Mouse (Mus musculus): Measurements from ENCODE around the gene Ptov1. TPM values are rescaled to one million over a fixed set of nuclear protein-coding genes. Genes with fewer than 3 reads are reported as not detected.

Gene Ptov1
- total and polyA plus RNA-seq, 2 experiments from 2014 or later: 498 to 513 TPM

- 53% methylated on average over 22 of the region's 22 CpGs for WGBS
- Histone ChIP-seq H3K4me3 (ENCODE audit: low read depth, low read length) (no peak overlapping the region), H3K4me2 (ENCODE audit: low read depth) (no peak overlapping the region), H3K27me3 (ENCODE audit: insufficient read depth, low read length) (no peaks in the 10 kb centered on the region), H3K9me3 (ENCODE audit: low read length) (no peaks in the 10 kb centered on the region), H3K36me3 (ENCODE audit: insufficient read depth) (peaks cover 52% of the 10 kb centered on the region), H3K27ac (ENCODE audit: low read depth, low read length) (peak overlapping the region; percentile 29; the same call in 1 of the 2 replicates), H3K4me1 (ENCODE audit: insufficient read depth) (peaks cover 6% of the 10 kb centered on the region), H3K9ac (no peak overlapping the region)
- ATAC-seq (peak; percentile 51), DNase-seq (peak; percentile 75)
- TF ChIP-seq CTCF (IDR thresholded peaks at IDR 0.05; ENCODE audit: low read depth): peak; percentile 89
Observed at GRCm38 (mm10) chr7:44860576-44861428, 8.8 kb downstream of the Ptov1 start.

- H3K27me3 ChIP-seq (ENCODE audit: insufficient read depth, low read length): no peaks in the 10 kb centered on the region
- TF ChIP-seq CTCF (IDR thresholded peaks at IDR 0.05; ENCODE audit: low read depth): no peak
- no peak overlapping the region for H3K27ac ChIP-seq (ENCODE audit: low read depth, low read length)
- H3K4me1 ChIP-seq (ENCODE audit: insufficient read depth): peaks cover 6% of the 10 kb centered on the region
- ATAC-seq (no peak), DNase-seq (no peak)
- H3K36me3 ChIP-seq (ENCODE audit: insufficient read depth): peaks cover 43% of the 10 kb centered on the region
- WGBS: 88% methylated on average over 11 of the region's 11 CpGs
- no peak overlapping the region for H3K9ac ChIP-seq
- H3K4me3 ChIP-seq (ENCODE audit: low read depth, low read length): no peak overlapping the region
- H3K4me2 ChIP-seq (ENCODE audit: low read depth): no peak overlapping the region
- no peaks in the 10 kb centered on the region for H3K9me3 ChIP-seq (ENCODE audit: low read length)
Observed at GRCm38 (mm10) chr7:44859896-44860295, 9.7 kb downstream of the Ptov1 start.

GRCm38 (mm10) chr7:44857905-44858304 is 11.7 kb downstream of the Ptov1 start:
- no peaks in the 10 kb centered on the region for H3K9me3 ChIP-seq (ENCODE audit: low read length)
- no peaks in the 10 kb centered on the region for H3K27me3 ChIP-seq (ENCODE audit: insufficient read depth, low read length)
- peak overlapping the region; percentile 66 for H3K4me3 ChIP-seq (ENCODE audit: low read depth, low read length)
- WGBS: 29% methylated on average over 8 of the region's 8 CpGs
- TF ChIP-seq CTCF (IDR thresholded peaks at IDR 0.05; ENCODE audit: low read depth): no peak
- H3K9ac ChIP-seq: peak overlapping the region; percentile 85
- H3K27ac ChIP-seq (ENCODE audit: low read depth, low read length): peak overlapping the region; percentile 90; the same call in 1 of the 2 replicates
- peaks cover 6% of the 10 kb centered on the region for H3K4me1 ChIP-seq (ENCODE audit: insufficient read depth)
- H3K4me2 ChIP-seq (ENCODE audit: low read depth): peak overlapping the region; percentile 88
- H3K36me3 ChIP-seq (ENCODE audit: insufficient read depth): peaks cover 27% of the 10 kb centered on the region
- no peak for DNase-seq
- no peak for ATAC-seq

GRCm38 (mm10) chr7:44857042-44857552 is 12.5 kb downstream of the Ptov1 start, which contains the start of gene Pnkp:
Gene Pnkp (plus strand): TSS chr7:44857139.
- ATAC-seq (peak; percentile 83), DNase-seq (peak; percentile 95)
- H3K4me3 ChIP-seq (ENCODE audit: low read depth, low read length): peak within 1 kb of the TSS; percentile 66
- H3K27ac ChIP-seq (ENCODE audit: low read depth, low read length): peak within 1 kb of the TSS; percentile 90
- no peaks in the 10 kb centered on the region for H3K9me3 ChIP-seq (ENCODE audit: low read length)
- WGBS: under 1% methylated on average over 32 of the region's 32 CpGs
- H3K36me3 ChIP-seq (ENCODE audit: insufficient read depth): peaks cover 23% of the 10 kb centered on the region
- H3K9ac ChIP-seq: peak within 1 kb of the TSS; percentile 85
- H3K4me2 ChIP-seq (ENCODE audit: low read depth): peak within 1 kb of the TSS; percentile 88
- peaks cover 6% of the 10 kb centered on the region for H3K4me1 ChIP-seq (ENCODE audit: insufficient read depth)
- no peaks in the 10 kb centered on the region for H3K27me3 ChIP-seq (ENCODE audit: insufficient read depth, low read length)
- peak; percentile 16; the same call in 1 of the 2 replicates for TF ChIP-seq CTCF (IDR thresholded peaks at IDR 0.05; ENCODE audit: low read depth)

GRCm38 (mm10) chr7:44856265-44856916 is 13.2 kb downstream of the Ptov1 start:
- WGBS: 66% methylated on average over 9 of the region's 9 CpGs
- Histone ChIP-seq H3K27ac (ENCODE audit: low read depth, low read length) (peak overlapping the region; percentile 90), H3K9ac (no peak overlapping the region), H3K4me3 (ENCODE audit: low read depth, low read length) (peak overlapping the region; percentile 66), H3K36me3 (ENCODE audit: insufficient read depth) (peaks cover 15% of the 10 kb centered on the region), H3K4me1 (ENCODE audit: insufficient read depth) (peaks cover 6% of the 10 kb centered on the region), H3K9me3 (ENCODE audit: low read length) (no peaks in the 10 kb centered on the region), H3K27me3 (ENCODE audit: insufficient read depth, low read length) (no peaks in the 10 kb centered on the region), H3K4me2 (ENCODE audit: low read depth) (peak overlapping the region; percentile 88)
- no peak for DNase-seq
- ATAC-seq: no peak
- TF ChIP-seq CTCF (IDR thresholded peaks at IDR 0.05; ENCODE audit: low read depth): no peak

GRCm38 (mm10) chr7:44855036-44855435 is 14.6 kb downstream of the Ptov1 start:
- no peak for TF ChIP-seq CTCF (IDR thresholded peaks at IDR 0.05; ENCODE audit: low read depth)
- WGBS: 35% methylated on average over 10 of the region's 10 CpGs
- Histone ChIP-seq H3K9me3 (ENCODE audit: low read length) (no peaks in the 10 kb centered on the region), H3K9ac (peak overlapping the region; percentile 49), H3K27ac (ENCODE audit: low read depth, low read length) (peak overlapping the region; percentile 80), H3K4me2 (ENCODE audit: low read depth) (peak overlapping the region; percentile 58), H3K4me1 (ENCODE audit: insufficient read depth) (peaks cover 11% of the 10 kb centered on the region), H3K36me3 (ENCODE audit: insufficient read depth) (peaks cover 15% of the 10 kb centered on the region), H3K4me3 (ENCODE audit: low read depth, low read length) (peak overlapping the region; percentile 34), H3K27me3 (ENCODE audit: insufficient read depth, low read length) (no peaks in the 10 kb centered on the region)
- ATAC-seq (no peak), DNase-seq (no peak)

Data from forebrain, postnatal 0 days (tissue).